Mouse (Mus musculus) kidney, postnatal 14 days (tissue): ENCODE measurements at regions not wholly inside any gene's neighbourhood (a gene's known extent, or its start where the extent isn't known, plus 50 kb on each side); places are given as distances from the start of the nearest gene placed in this dataset.
A peak's percentile ranks its signal among the peaks of the same experiment; 100 is the strongest.

Experiments used
- DNase-seq: peaks from one replicate; pipeline ENCODE4 v3.0.0; 2022; ENCODE audit warnings: mixed read lengths

DNA sequence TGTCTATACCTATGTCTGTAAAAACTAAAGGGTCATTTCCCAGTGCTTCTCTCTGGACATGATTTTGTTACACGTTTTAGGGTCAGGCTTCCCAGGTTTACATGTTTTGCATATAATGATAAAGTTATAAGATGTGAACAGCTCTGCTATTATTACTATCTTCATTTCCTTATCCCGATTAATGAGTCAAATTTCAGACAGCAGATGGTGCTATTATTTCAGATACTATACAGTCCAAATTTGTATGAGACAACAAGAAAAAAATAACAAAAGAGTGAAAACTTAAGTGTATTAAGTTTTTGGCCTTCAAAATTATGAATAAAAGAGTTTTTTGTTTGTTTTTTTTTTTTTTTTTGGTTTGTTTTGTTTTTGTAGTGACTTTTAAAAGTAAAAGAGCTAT, 922.9 kb upstream of the Ppp6c start:
- DNase-seq, result no peak

DNA sequence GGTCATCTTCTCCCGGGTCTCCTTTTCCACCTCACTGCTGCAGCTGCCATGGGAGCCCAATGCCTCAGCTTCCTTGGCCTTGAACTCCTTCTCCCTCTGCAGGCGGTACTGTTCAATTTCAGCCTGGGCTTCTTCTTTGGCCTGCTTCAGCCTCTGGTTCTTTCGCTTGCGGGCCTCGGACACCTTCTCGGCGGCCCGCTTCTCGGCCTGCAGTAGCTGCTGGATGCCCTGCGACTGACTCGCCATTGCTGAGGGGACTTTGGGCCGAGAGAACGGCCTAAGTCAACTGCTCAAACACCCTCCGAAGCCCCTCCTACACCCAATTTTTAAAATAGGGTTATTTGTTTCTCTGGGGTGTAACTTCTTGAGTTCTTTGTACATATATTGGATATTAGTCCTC, 901.4 kb upstream of the Ppp6c start:
- DNase-seq, result peak; percentile 5

DNA sequence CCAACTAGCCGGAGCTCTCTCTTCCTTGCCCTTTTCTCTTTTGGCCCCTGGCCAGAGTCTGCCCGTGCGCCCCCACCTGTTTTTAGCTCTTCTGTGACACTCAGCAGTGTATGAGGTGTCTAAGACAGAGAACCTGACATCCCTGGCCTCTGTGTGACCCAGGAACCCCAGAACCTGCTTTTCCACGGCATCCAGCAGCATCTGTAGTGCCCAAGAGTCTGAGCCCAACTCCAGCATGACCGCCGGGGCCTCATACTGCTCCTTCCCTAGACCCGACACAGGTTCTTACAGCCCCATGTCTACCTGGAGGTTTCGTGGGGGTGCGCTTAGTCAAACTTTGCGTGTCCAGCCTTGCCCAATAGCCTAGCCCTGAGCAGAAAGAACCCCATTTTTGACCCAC, 892.9 kb upstream of the Ppp6c start:
- no peak for DNase-seq

DNA sequence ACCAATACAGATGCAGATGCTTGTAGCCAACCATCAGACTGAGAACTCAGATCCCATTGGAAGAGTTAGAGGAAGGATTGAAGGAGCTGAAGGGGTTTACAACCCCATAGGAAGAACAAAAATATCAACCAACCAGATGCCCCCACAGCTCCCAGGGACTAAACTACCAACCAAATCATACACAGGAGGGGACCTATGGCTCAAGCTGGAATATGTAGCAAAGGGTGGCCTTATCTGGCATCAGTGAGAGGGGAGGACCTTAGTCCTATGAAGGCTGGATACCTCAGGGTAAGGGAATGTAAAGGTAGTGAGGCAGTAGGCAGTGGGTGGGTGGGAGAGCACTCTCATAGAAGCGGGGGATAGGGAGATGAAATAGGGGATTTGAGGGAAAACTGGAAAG, 888.2 kb upstream of the Ppp6c start:
- no peak for DNase-seq
